Mouse (Mus musculus) midbrain, embryonic 14.5 days (tissue): ENCODE results near the gene Sult6b2. TPM values are rescaled to one million over a fixed set of nuclear protein-coding genes. Genes with fewer than 3 reads are reported as not detected.

ENCODE experiments used
- ATAC-seq: fragments of 200-750 bp; cut with Nextera tagmentation; 2 replicates; pipeline ENCODE4 v1.8.0; 2017; ENCODE audit warnings: moderate number of reproducible peaks, moderate library complexity; ENCODE audit not compliant: low FRiP score, low TSS enrichment
- DNase-seq: peaks from one replicate; pipeline ENCODE4 v3.0.0-alpha.2; 2015
- H3K27ac ChIP-seq: fragments of 300-500 bp; sonication (generic); replicated peaks from 2 replicates; pipeline ENCODE4 v1.5.1; 2014; ENCODE audit warnings: mild to moderate bottlenecking, low read depth, low read length, moderate library complexity
- H3K27me3 ChIP-seq: fragments of 300-500 bp; sonication (generic); 2 replicates; pipeline ENCODE4 v1.6.1; 2014; ENCODE audit warnings: low read length, control low read depth, mixed read lengths; ENCODE audit not compliant: control insufficient read depth, insufficient read depth
- H3K36me3 ChIP-seq: fragments of 300-500 bp; sonication (generic); 2 replicates; pipeline ENCODE4 v1.6.1; 2014; ENCODE audit warnings: low read length, control low read depth; ENCODE audit not compliant: control insufficient read depth, insufficient read depth
- H3K4me1 ChIP-seq: fragments of 300-500 bp; sonication (generic); 2 replicates; pipeline ENCODE4 v1.6.1; 2014; ENCODE audit warnings: mild to moderate bottlenecking, antibody characterized with exemption, low read length, control low read depth; ENCODE audit not compliant: control insufficient read depth, insufficient read depth
- H3K4me2 ChIP-seq: fragments of 300-500 bp; sonication (generic); 2 replicates; pipeline ENCODE4 v1.6.1; 2014; ENCODE audit warnings: mild to moderate bottlenecking, low read length, moderate library complexity
- H3K4me3 ChIP-seq: fragments of 300-500 bp; sonication (generic); replicated peaks from 2 replicates; pipeline ENCODE4 v1.5.1; 2014; ENCODE audit warnings: low read depth, low read length
- H3K9ac ChIP-seq: fragments of 300-500 bp; sonication (generic); replicated peaks from 2 replicates; pipeline ENCODE4 v1.6.1; 2014; ENCODE audit warnings: mild to moderate bottlenecking, low read length, moderate library complexity
- H3K9me3 ChIP-seq: fragments of 300-500 bp; sonication (generic); 2 replicates; pipeline ENCODE4 v1.6.1; 2016; ENCODE audit warnings: low read length, control low read depth, mixed read lengths; ENCODE audit not compliant: control insufficient read depth
- WGBS: fragments of 180-500 bp; shearing (Covaris S2); extraction: QIAGEN DNeasy Blood & Tissue Kit; methylation state at CpG from one replicate; pipeline ENCODE4 v1.1.7; 2014; 5-methylcytosine and 5-hydroxymethylcytosine counted together
- polyA plus RNA-seq: library from polyadenylated mRNA; unstranded; fragments of >200 nt; fragmentation: Nextera tagmentation; extraction: Ambion mirVana; gene quantifications from 2 replicates; pipeline ENCODE4 v1.2.1, GENCODE M21; 2014

Gene Sult6b2
- polyA plus RNA-seq, result 0.32 TPM in 1 of 2 replicates, not detected in the other

DNA sequence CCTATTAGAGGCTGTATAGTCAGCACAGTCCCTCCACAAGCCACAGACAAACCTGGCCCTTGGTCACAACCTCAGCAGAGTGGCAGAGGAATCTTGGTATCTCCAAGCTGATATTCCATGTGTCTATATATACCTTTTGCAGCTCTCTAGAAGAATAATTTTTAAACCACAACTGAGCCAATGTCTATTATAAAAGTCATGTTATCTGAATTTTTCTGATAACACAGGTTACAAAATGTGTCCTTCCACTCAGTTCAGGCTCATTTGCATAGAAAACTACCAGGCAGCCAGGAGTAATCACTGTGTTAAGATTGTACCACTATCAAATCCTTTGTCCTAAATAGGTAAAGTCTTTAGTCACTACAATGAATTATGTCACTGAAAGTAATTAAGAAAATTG, at the start of gene Sult6b2:
Gene Sult6b2 (minus strand): TSS at position 101 of the 400 bp plus-strand sequence.
- H3K9ac ChIP-seq, result no peak within 1 kb of the TSS
- no peaks in the 10 kb centered on the region for H3K27me3 ChIP-seq
- no peaks in the 10 kb centered on the region for H3K4me1 ChIP-seq
- H3K27ac ChIP-seq, result no peak within 1 kb of the TSS
- no peaks in the 10 kb centered on the region for H3K9me3 ChIP-seq
- H3K36me3 ChIP-seq, result no peaks in the 10 kb centered on the region
- no peak within 1 kb of the TSS for H3K4me2 ChIP-seq
- no peak within 1 kb of the TSS for H3K4me3 ChIP-seq
- ATAC-seq (no peak), DNase-seq (no peak)

DNA sequence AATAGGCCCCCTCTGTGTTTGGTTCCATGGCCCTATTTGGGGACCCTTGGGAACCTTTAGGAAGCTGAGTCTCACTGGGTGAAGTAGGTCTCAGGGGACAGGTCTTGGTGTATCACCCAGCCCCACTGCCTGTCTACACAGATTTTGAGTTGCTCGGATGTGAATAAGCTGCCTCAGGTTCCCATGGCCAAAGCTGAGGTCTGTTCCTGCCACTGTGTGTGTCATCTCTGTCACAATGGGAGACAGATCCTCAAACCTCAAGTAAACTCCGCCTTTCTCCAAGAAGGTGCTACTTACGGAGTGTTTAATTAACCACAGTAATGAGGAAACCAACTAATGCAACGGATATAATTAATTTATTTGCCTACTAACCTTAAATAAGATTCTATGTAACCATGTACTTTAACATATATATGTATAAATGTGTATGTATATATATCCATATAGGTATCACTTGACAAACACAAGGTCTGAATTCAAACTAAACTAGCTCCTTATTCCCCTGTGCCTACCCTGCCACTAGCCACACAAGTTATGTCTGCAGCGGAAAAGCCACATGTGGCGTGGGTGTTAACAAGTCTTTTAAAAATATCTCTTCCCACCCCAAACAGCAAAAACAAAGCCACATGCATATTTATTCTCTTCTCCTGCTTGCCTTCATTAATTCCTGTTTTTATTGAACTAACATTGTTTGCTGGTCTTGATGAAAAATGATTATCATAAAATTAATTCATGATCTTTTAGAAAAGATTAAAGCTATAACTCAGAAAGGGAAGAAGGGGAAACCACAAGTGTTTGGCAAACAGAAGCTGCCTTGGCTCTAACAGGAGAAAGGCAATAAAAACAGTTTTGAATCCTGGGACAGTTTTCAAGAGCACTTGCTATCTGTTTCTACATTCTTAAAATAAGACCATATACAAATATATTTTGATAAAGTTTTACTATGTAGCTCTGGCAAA, 48.4 kb upstream of the Sult6b2 start:
- Histone ChIP-seq H3K27me3 (no peaks in the 10 kb centered on the region), H3K4me1 (peaks cover 10% of the 10 kb centered on the region), H3K4me3 (no peak overlapping the region), H3K9me3 (no peaks in the 10 kb centered on the region), H3K27ac (no peak overlapping the region), H3K4me2 (no peak overlapping the region), H3K9ac (no peak overlapping the region), H3K36me3 (0 out of 2 replicates have a peak, but pooled peaks cover 2% of the 10 kb centered on the region)
- 85% methylated on average over 6 of the region's 6 CpGs for WGBS
- ATAC-seq (no peak), DNase-seq (no peak)

DNA sequence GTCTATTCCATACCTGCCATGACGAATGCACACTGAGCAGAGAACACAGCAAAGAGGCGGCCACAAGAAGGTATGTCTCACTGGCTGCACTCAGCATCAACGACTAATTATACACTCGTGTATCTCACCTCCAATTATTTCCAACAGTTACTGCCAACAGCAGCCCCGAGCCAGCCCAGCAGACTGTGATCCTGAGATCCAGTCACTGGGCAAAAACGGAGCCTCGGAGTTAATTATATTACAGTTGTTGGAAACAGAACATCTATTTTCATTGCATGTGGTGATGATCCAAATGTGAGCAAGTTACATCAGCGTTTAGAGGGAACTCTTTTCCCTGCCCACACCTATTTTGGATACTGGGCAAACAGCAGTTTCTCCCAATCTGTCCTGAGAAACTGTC, 46.1 kb upstream of the Sult6b2 start:
- Histone ChIP-seq H3K27me3 (no peaks in the 10 kb centered on the region), H3K4me2 (no peak overlapping the region), H3K4me3 (no peak overlapping the region), H3K36me3 (0 out of 2 replicates have a peak, but pooled peaks cover 2% of the 10 kb centered on the region), H3K9me3 (no peaks in the 10 kb centered on the region), H3K9ac (no peak overlapping the region), H3K27ac (no peak overlapping the region), H3K4me1 (no peaks in the 10 kb centered on the region)
- no peak for ATAC-seq
- no peak for DNase-seq
- whole genome bisulfite sequencing, result 78% methylated on average over 8 of the region's 8 CpGs

DNA sequence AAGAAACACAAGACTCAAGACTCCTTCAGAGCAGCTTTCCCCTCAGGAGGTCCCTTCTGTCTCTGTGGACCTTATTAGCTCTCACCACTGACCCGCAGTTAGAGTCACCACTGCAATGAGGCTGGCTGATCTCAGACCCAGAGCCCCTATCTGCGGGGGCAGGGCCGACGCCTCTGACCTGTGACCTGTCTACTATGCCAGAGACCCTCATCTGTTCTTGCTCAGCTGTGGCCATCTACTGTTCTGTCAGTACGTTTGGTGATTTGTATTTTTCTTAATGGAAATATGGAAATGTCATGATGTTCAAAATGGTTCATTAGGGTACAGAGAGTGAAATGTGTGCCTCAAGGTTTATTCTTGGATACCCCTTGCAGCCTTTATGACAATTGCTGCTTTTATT, 45.0 kb upstream of the Sult6b2 start:
- no peaks in the 10 kb centered on the region for H3K4me1 ChIP-seq
- H3K9ac ChIP-seq, result no peak overlapping the region
- 61% methylated on average over 5 of the region's 5 CpGs for WGBS
- ATAC-seq (no peak), DNase-seq (no peak)
- no peak overlapping the region for H3K27ac ChIP-seq
- H3K36me3 ChIP-seq, result peaks cover 7% of the 10 kb centered on the region; the same call in 1 of the 2 replicates
- no peaks in the 10 kb centered on the region for H3K27me3 ChIP-seq
- no peak overlapping the region for H3K4me2 ChIP-seq
- no peak overlapping the region for H3K4me3 ChIP-seq
- no peaks in the 10 kb centered on the region for H3K9me3 ChIP-seq

DNA sequence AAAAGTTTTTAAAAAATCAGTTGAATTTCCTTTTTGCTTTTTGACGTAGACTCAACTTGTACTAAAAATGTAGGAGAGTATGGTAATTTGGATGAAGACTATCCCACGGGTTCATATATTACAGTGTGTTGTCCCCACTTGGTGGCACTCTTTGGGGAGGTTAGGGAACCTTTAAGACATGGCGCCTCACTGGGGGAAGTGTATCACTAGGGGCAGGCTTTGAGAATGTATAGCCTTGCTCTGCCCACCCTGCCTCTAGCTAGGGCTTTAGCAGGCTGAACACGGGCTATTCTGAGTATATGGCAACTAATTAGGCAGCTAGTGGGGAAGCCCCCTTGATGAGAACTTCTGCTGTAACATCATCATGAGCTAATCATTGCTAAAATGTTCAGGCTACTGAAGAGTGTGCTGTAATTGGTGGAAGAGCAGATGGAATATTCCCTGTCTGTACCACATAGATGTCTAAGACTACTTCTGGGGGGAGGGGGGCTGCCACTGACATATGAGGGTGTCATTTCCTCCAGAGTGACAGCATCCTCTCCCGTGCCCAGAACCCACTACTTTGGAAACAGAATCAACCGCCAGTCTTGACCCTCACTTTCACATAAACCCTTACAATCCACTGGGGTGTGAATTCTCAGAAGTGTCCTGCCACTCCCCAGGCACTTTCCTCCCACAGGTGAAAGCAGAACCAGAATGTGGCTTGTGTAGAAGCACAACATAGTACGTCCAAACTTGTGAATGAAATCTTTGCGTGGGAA, 43.8 kb upstream of the Sult6b2 start:
- DNase-seq, result no peak
- WGBS, result 83% methylated on average over 8 of the region's 8 CpGs
- no peaks in the 10 kb centered on the region for H3K4me1 ChIP-seq

DNA sequence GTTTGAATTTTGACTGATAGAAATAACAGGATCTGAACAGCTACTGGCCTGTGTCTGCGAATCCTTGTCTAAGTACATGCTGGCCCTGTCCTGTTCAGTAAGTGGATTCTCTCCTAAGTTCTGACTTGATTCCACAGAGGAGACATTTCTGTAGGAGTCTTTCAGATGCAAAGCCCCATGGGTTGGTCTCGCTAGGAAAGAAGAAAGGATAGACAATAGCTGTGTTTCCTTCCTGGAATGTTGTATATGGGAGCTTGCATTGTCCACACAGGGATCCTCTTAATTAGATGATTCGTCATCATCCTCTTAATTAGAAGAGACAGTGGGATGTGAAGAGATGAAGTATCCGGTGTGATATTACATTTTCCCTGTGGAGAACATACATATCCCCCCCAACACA, 42.6 kb upstream of the Sult6b2 start:
- Histone ChIP-seq H3K9me3 (no peaks in the 10 kb centered on the region), H3K36me3 (peaks cover 7% of the 10 kb centered on the region; the same call in 1 of the 2 replicates), H3K4me2 (no peak overlapping the region), H3K27ac (no peak overlapping the region), H3K9ac (no peak overlapping the region), H3K4me3 (no peak overlapping the region), H3K4me1 (no peaks in the 10 kb centered on the region), H3K27me3 (no peaks in the 10 kb centered on the region)
- DNase-seq (no peak), ATAC-seq (no peak)
- 89% methylated on average over 4 of the region's 4 CpGs for WGBS

More for the DNA sequence above, 43.8 kb upstream of the Sult6b2 start:
- Histone ChIP-seq H3K27me3 (no peaks in the 10 kb centered on the region), H3K9ac (no peak overlapping the region), H3K4me2 (no peak overlapping the region), H3K9me3 (no peaks in the 10 kb centered on the region), H3K4me3 (no peak overlapping the region), H3K36me3 (peaks cover 7% of the 10 kb centered on the region; the same call in 1 of the 2 replicates), H3K27ac (no peak overlapping the region)
- no peak for ATAC-seq

DNA sequence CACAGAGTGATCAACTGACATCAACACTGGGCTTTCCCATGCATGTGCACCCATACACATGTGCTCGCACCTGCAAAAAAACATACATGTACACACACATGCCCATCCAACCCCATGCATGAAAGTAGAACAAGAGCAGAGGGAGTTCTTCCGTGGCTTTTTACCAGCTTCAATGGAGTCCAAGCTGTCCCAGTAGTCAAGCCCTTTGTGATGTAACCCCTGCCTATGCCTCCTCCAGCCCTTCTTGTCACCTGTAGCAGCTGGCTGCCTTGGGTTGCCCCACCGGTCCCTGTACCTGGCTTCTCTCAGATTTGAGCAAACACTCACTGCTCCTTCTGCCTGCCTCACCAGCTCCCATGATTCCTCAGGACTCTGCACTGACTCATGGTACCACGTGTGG, 40.8 kb upstream of the Sult6b2 start:
- DNase-seq, result no peak
- no peaks in the 10 kb centered on the region for H3K4me1 ChIP-seq
- no peak overlapping the region for H3K27ac ChIP-seq
- ATAC-seq, result no peak
- no peak overlapping the region for H3K4me2 ChIP-seq
- WGBS, result 86% methylated on average over 4 of the region's 4 CpGs
- no peak overlapping the region for H3K4me3 ChIP-seq
- H3K27me3 ChIP-seq, result no peaks in the 10 kb centered on the region
- peaks cover 5% of the 10 kb centered on the region; the same call in 1 of the 2 replicates for H3K36me3 ChIP-seq
- H3K9ac ChIP-seq, result no peak overlapping the region
- no peaks in the 10 kb centered on the region for H3K9me3 ChIP-seq

DNA sequence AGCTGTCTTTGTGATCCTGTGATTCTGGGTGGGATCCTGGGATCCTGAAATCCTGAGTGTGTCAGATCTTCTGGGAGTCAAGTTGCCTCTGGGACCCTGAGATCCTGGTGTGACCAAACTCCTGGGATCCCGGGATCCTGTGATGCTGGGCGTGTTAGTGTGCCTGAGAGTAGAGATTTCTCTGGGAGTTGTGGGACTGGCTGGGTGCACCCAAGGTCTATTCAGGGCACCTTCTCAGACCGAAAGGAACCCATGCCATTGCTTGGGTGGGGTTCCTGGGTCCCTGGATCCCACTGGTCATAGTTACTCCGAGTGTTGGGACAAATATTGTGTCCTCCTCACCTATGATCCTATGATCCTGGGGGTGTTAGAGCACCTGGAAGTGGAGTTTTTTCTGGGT, 39.8 kb upstream of the Sult6b2 start:
- DNase-seq (no peak), ATAC-seq (no peak)
- Histone ChIP-seq H3K27ac (no peak overlapping the region), H3K4me3 (no peak overlapping the region), H3K4me1 (no peaks in the 10 kb centered on the region), H3K9ac (no peak overlapping the region), H3K36me3 (peaks cover 5% of the 10 kb centered on the region; the same call in 1 of the 2 replicates), H3K4me2 (no peak overlapping the region), H3K27me3 (no peaks in the 10 kb centered on the region), H3K9me3 (no peaks in the 10 kb centered on the region)
- 92% methylated on average over 4 of the region's 4 CpGs for WGBS
